Mouse (Mus musculus): ENCODE measurements around the gene Edn1. TPM values are rescaled to one million over a fixed set of nuclear protein-coding genes. Genes with fewer than 3 reads are reported as not detected.

The Edn1 gene
- 0.74 and 0.99 TPM in 2 replicates for polyA plus RNA-seq (2014; fragmentation: Nextera tagmentation; extraction: Ambion mirVana)

DNA sequence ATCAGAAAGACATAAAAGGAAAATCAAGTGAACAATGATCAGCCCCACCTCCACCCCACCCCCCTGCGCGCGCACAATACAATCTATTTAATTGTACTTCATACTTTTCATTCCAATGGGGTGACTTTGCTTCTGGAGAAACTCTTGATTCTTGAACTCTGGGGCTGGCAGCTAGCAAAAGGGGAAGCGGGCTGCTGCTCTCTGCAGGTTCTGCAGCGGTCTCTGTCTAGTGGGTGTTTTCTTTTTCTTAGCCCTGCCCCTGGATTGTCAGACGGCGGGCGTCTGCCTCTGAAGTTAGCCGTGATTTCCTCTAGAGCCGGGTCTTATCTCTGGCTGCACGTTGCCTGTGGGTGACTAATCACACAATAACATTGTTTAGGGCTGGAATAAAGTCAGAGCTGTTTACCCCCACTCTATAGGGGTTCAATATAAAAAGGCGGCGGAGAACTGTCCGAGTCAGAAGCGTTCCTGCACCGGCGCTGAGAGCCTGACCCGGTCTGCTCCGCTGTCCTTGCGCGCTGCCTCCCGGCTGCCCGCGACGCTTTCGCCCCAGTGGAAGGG lies at the start of gene Edn1:
Gene Edn1 (plus strand): TSS at position 316 of the 561 bp plus-strand sequence.
- Histone ChIP-seq H3K4me3 (ENCODE audit: low read depth, low read length) (peak within 1 kb of the TSS; percentile 26), H3K27ac (replicated peaks; ENCODE audit: low read depth, low read length) (no peak within 1 kb of the TSS), H3K4me1 (ENCODE audit: control insufficient read depth, insufficient read depth, low read length) (no peaks in the 10 kb centered on the region), H3K9me3 (ENCODE audit: control insufficient read depth, low read length) (no peaks in the 10 kb centered on the region), H3K4me2 (ENCODE audit: low read depth, severe bottlenecking) (peak within 1 kb of the TSS; percentile 50), H3K9ac (ENCODE audit: low read length) (no peak within 1 kb of the TSS), H3K27me3 (ENCODE audit: control insufficient read depth, insufficient read depth, low read length) (peaks cover 17% of the 10 kb centered on the region), H3K36me3 (ENCODE audit: control insufficient read depth, insufficient read depth, low read length) (no peaks in the 10 kb centered on the region)
- no peak for ATAC-seq (ENCODE audit: insufficient number of reproducible peaks, low FRiP score, low TSS enrichment, low read depth)
- WGBS, result 1% methylated on average over 26 of the region's 26 CpGs
- DNase-seq (ENCODE audit: low spot score), result peak; percentile 49

GRCm38 (mm10) chr13:42253821-42254220 lies 47.5 kb upstream of the Edn1 start:
- Histone ChIP-seq H3K4me2 (ENCODE audit: low read depth, severe bottlenecking) (no peak overlapping the region), H3K9ac (ENCODE audit: low read length) (no peak overlapping the region), H3K27me3 (ENCODE audit: control insufficient read depth, insufficient read depth, low read length) (no peaks in the 10 kb centered on the region), H3K27ac (replicated peaks; ENCODE audit: low read depth, low read length) (no peak overlapping the region), H3K4me1 (ENCODE audit: control insufficient read depth, insufficient read depth, low read length) (no peaks in the 10 kb centered on the region), H3K36me3 (ENCODE audit: control insufficient read depth, insufficient read depth, low read length) (no peaks in the 10 kb centered on the region), H3K4me3 (ENCODE audit: low read depth, low read length) (no peak overlapping the region), H3K9me3 (ENCODE audit: control insufficient read depth, low read length) (no peaks in the 10 kb centered on the region)
- ATAC-seq (ENCODE audit: insufficient number of reproducible peaks, low FRiP score, low TSS enrichment, low read depth) (no peak), DNase-seq (ENCODE audit: low spot score) (no peak)
- WGBS, result 83% methylated on average over 5 of the region's 5 CpGs

DNA sequence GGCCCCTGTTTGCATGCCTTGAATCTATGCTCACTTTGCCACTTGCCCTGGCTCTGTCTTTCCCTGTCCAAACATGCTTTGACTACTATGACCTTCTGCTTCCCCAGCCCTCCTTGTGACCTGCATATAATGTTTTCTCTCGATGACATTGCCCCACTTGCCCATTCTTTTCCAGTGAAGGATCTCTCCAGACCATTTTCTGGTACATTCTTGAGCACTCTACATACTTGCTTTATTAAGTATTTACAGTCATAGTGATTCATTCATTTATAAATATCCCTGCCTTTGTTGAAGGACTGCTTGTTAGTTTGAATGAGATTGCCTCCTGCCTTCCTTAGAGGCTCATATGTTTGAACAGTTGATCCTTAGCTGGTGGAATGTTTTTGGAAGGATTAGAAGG lies 46.2 kb upstream of the Edn1 start:
- 86% methylated on average over 1 of the region's 1 CpGs for WGBS
- no peak for ATAC-seq (ENCODE audit: insufficient number of reproducible peaks, low FRiP score, low TSS enrichment, low read depth)
- Histone ChIP-seq H3K9me3 (ENCODE audit: control insufficient read depth, low read length) (no peaks in the 10 kb centered on the region), H3K4me3 (ENCODE audit: low read depth, low read length) (no peak overlapping the region), H3K36me3 (ENCODE audit: control insufficient read depth, insufficient read depth, low read length) (no peaks in the 10 kb centered on the region), H3K4me2 (ENCODE audit: low read depth, severe bottlenecking) (no peak overlapping the region), H3K4me1 (ENCODE audit: control insufficient read depth, insufficient read depth, low read length) (no peaks in the 10 kb centered on the region), H3K9ac (ENCODE audit: low read length) (no peak overlapping the region), H3K27ac (replicated peaks; ENCODE audit: low read depth, low read length) (no peak overlapping the region), H3K27me3 (ENCODE audit: control insufficient read depth, insufficient read depth, low read length) (no peaks in the 10 kb centered on the region)
- DNase-seq (ENCODE audit: low spot score), result no peak

DNA sequence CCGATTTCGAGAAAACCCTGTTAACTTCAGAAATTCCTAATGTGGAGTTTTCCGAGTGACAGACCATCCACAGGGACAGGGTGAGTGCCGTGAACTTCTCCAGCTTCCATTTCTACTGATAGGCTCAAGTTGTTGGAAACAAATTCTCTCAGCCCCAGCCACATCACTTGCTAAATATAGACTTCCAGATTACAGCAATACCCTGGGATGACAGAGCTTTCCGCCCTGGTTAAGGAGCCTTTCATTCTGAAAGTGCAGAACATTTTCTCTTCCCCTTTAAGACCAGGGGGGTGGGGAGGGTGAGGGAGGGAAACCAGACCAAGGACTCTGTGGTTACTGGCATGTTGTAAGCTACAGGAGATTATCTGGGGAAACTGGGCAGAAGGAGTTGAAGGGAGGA lies 42.9 kb upstream of the Edn1 start:
- ATAC-seq (ENCODE audit: insufficient number of reproducible peaks, low FRiP score, low TSS enrichment, low read depth), result no peak
- WGBS, result 90% methylated on average over 5 of the region's 5 CpGs

DNA sequence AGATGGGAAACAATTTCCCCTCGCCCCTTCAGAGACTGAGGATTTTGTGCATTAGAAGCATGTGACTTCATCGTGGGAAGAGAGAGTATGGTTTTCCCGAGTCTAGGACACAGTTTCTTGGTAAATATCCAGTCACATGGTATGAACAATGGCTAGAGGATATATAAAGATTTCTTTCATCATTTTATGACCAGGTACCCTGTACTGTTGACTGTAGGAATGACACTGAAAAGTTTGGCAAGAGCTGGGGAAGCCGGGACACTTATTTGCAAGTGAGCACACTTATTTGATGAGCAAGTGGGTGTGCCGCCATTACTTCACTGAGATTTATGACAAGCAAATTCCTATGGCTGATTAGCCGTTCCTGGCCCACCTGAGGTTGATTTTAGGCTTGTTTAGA lies 40.6 kb upstream of the Edn1 start:
- no peak overlapping the region for H3K4me3 ChIP-seq (ENCODE audit: low read depth, low read length)
- no peaks in the 10 kb centered on the region for H3K36me3 ChIP-seq (ENCODE audit: control insufficient read depth, insufficient read depth, low read length)
- H3K27me3 ChIP-seq (ENCODE audit: control insufficient read depth, insufficient read depth, low read length), result no peaks in the 10 kb centered on the region
- no peak overlapping the region for H3K9ac ChIP-seq (ENCODE audit: low read length)
- no peaks in the 10 kb centered on the region for H3K9me3 ChIP-seq (ENCODE audit: control insufficient read depth, low read length)
- no peak for DNase-seq (ENCODE audit: low spot score)
- ATAC-seq (ENCODE audit: insufficient number of reproducible peaks, low FRiP score, low TSS enrichment, low read depth), result no peak
- 76% methylated on average over 6 of the region's 6 CpGs for WGBS
- no peaks in the 10 kb centered on the region for H3K4me1 ChIP-seq (ENCODE audit: control insufficient read depth, insufficient read depth, low read length)
- H3K27ac ChIP-seq (replicated peaks; ENCODE audit: low read depth, low read length), result no peak overlapping the region
- no peak overlapping the region for H3K4me2 ChIP-seq (ENCODE audit: low read depth, severe bottlenecking)

More for the DNA sequence above, 42.9 kb upstream of the Edn1 start:
- DNase-seq (ENCODE audit: low spot score), result no peak
- no peak overlapping the region for H3K4me2 ChIP-seq (ENCODE audit: low read depth, severe bottlenecking)
- H3K9ac ChIP-seq (ENCODE audit: low read length), result no peak overlapping the region
- H3K27ac ChIP-seq (replicated peaks; ENCODE audit: low read depth, low read length), result no peak overlapping the region
- no peaks in the 10 kb centered on the region for H3K27me3 ChIP-seq (ENCODE audit: control insufficient read depth, insufficient read depth, low read length)
- no peaks in the 10 kb centered on the region for H3K4me1 ChIP-seq (ENCODE audit: control insufficient read depth, insufficient read depth, low read length)
- H3K36me3 ChIP-seq (ENCODE audit: control insufficient read depth, insufficient read depth, low read length), result no peaks in the 10 kb centered on the region
- H3K4me3 ChIP-seq (ENCODE audit: low read depth, low read length), result no peak overlapping the region
- H3K9me3 ChIP-seq (ENCODE audit: control insufficient read depth, low read length), result no peaks in the 10 kb centered on the region

- no peaks in the 10 kb centered on the region for H3K9me3 ChIP-seq (ENCODE audit: control insufficient read depth, low read length)
- H3K9ac ChIP-seq (ENCODE audit: low read length), result no peak overlapping the region
- DNase-seq (ENCODE audit: low spot score), result peak; percentile 41
- H3K27ac ChIP-seq (replicated peaks; ENCODE audit: low read depth, low read length), result no peak overlapping the region
- H3K36me3 ChIP-seq (ENCODE audit: control insufficient read depth, insufficient read depth, low read length), result no peaks in the 10 kb centered on the region
- no peak for ATAC-seq (ENCODE audit: insufficient number of reproducible peaks, low FRiP score, low TSS enrichment, low read depth)
- H3K4me2 ChIP-seq (ENCODE audit: low read depth, severe bottlenecking), result no peak overlapping the region
- H3K4me3 ChIP-seq (ENCODE audit: low read depth, low read length), result no peak overlapping the region
- 0 out of 2 replicates have a peak, but pooled peaks cover 4% of the 10 kb centered on the region for H3K4me1 ChIP-seq (ENCODE audit: control insufficient read depth, insufficient read depth, low read length)
- no peaks in the 10 kb centered on the region for H3K27me3 ChIP-seq (ENCODE audit: control insufficient read depth, insufficient read depth, low read length)
- WGBS, result 15% methylated on average over 9 of the region's 9 CpGs
Measured at GRCm38 (mm10) chr13:42270051-42270450, 31.2 kb upstream of the Edn1 start.

DNA sequence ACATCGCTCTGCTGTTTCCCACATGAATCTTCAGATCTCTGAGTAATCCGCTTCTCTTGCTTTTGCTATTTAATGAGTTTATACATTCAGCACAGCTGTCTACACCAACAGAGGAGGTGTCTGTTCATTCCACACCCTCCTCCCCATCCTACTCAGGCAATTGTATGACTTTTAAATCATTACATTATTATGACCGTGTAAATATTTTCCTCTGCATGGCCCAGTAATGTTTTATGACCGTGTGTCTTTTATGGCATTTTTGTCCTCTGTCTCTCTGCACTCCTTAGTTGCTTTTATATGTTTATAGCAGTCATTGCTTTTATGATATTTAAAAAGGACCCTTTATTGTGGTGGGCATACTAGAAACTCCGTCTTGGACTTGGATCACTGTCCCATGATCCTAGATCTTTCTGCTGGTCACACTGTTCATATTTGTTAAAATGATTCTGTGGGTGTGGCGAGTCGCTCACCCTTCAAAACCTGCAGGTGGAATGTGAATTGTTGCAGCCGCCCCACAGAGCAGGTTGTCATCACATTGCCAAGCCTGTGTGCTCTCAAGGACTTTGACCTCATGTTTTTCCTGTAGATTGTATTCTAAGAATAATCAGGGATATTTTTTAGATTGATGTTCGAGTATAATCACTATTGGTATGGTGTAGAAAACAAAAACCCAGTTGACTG lies 24.4 kb upstream of the Edn1 start:
- no peak for DNase-seq (ENCODE audit: low spot score)
- H3K4me3 ChIP-seq (ENCODE audit: low read depth, low read length), result no peak overlapping the region
- H3K27ac ChIP-seq (replicated peaks; ENCODE audit: low read depth, low read length), result no peak overlapping the region
- H3K36me3 ChIP-seq (ENCODE audit: control insufficient read depth, insufficient read depth, low read length), result no peaks in the 10 kb centered on the region
- no peaks in the 10 kb centered on the region for H3K9me3 ChIP-seq (ENCODE audit: control insufficient read depth, low read length)
- no peaks in the 10 kb centered on the region for H3K27me3 ChIP-seq (ENCODE audit: control insufficient read depth, insufficient read depth, low read length)
- no peak overlapping the region for H3K4me2 ChIP-seq (ENCODE audit: low read depth, severe bottlenecking)
- H3K9ac ChIP-seq (ENCODE audit: low read length), result no peak overlapping the region
- no peaks in the 10 kb centered on the region for H3K4me1 ChIP-seq (ENCODE audit: control insufficient read depth, insufficient read depth, low read length)
- WGBS, result 82% methylated on average over 9 of the region's 9 CpGs
- ATAC-seq (ENCODE audit: insufficient number of reproducible peaks, low FRiP score, low TSS enrichment, low read depth), result no peak

DNA sequence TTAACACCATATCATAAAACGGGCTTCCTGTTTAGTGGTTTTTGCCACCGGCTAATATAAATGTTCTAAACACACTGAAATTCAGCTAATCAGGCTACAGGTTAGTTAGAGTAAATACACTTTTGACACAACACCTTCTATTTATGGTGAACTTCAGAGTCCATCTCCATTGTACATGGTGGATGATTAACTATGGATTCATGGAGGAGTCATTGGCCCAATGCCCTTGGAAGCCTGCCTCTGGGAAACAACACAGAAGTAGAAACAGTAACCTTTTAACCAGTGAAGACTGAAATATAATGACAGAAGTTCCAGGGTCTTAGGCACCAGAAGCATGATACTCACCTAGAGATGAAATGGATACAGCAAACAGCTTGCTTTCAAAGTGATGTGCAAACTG lies 23.5 kb upstream of the Edn1 start:
- no peak for DNase-seq (ENCODE audit: low spot score)
- WGBS, result 79% methylated on average over 2 of the region's 2 CpGs
- H3K27ac ChIP-seq (replicated peaks; ENCODE audit: low read depth, low read length), result no peak overlapping the region
- ATAC-seq (ENCODE audit: insufficient number of reproducible peaks, low FRiP score, low TSS enrichment, low read depth), result no peak
- H3K9me3 ChIP-seq (ENCODE audit: control insufficient read depth, low read length), result no peaks in the 10 kb centered on the region
- H3K27me3 ChIP-seq (ENCODE audit: control insufficient read depth, insufficient read depth, low read length), result no peaks in the 10 kb centered on the region
- no peak overlapping the region for H3K4me3 ChIP-seq (ENCODE audit: low read depth, low read length)
- H3K4me1 ChIP-seq (ENCODE audit: control insufficient read depth, insufficient read depth, low read length), result no peaks in the 10 kb centered on the region
- no peaks in the 10 kb centered on the region for H3K36me3 ChIP-seq (ENCODE audit: control insufficient read depth, insufficient read depth, low read length)
- H3K4me2 ChIP-seq (ENCODE audit: low read depth, severe bottlenecking), result no peak overlapping the region
- no peak overlapping the region for H3K9ac ChIP-seq (ENCODE audit: low read length)
